Mouse (Mus musculus): ENCODE measurements around the gene Dnah9. TPM values are rescaled to one million over a fixed set of nuclear protein-coding genes. Genes with fewer than 3 reads are reported as not detected.

Gene Dnah9
- polyA plus RNA-seq, 1 experiment from 2014 or later = 0.59 TPM

DNA sequence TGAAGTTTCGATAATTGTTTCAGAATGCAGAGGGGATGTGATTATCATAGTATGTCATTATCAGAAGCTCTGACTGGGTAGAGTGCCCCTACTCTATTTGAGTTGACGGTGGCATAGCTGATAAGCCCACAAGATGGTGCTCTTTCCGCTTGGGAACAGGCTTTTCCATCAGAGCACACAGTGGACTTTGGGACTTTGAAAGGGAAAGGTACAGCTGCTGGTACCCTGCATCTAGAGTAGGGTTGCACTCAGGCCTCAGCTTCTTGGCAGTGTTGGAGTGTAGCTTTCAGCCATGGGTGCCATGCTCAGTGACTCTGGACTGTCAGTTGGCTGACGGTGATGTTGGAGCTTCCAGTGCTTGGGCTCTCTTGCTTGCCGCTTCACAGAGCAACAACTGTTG, 348.1 kb downstream of the Dnah9 start:
- WGBS = 76% methylated on average over 5 of the region's 5 CpGs
- peaks cover 30% of the 10 kb centered on the region for H3K36me3 ChIP-seq (ENCODE audit: control insufficient read depth, insufficient read depth, low read length)
- ATAC-seq (ENCODE audit: insufficient number of reproducible peaks, insufficient read depth, low FRiP score, low read depth) = peak; percentile 42; the same call in 1 of the 2 replicates

DNA sequence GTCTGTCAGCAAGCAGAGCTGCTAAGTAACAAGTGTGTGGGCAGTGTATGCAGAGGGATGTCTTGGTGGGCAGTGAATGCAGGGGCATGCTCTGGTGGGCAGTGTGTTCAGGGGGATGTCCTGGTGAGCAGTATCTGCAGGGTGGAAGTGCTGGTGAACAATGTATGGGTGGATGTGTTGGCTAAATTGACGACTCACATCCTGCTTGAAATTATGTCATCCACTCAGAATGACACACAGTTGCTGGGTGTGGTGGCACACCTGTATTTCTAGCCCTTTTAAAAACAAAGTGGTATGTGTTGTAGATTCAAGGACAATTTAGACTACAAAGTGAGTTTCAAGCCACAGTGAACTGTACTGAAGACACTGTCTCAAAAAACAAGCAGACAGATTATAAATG, 350.2 kb downstream of the Dnah9 start:
- Histone ChIP-seq H3K27ac (ENCODE audit: low read length) (no peak overlapping the region), H3K4me1 (ENCODE audit: control insufficient read depth, insufficient read depth, low read length) (no peaks in the 10 kb centered on the region), H3K36me3 (ENCODE audit: control insufficient read depth, insufficient read depth, low read length) (peaks cover 34% of the 10 kb centered on the region), H3K9me3 (ENCODE audit: control insufficient read depth, low read depth, low read length) (no peaks in the 10 kb centered on the region), H3K27me3 (ENCODE audit: control insufficient read depth, insufficient read depth, low read length) (no peaks in the 10 kb centered on the region), H3K4me2 (replicated peaks; ENCODE audit: low read depth, low read length) (no peak overlapping the region), H3K4me3 (ENCODE audit: low read depth, low read length) (no peak overlapping the region), H3K9ac (replicated peaks; ENCODE audit: low read depth, low read length) (no peak overlapping the region)
- WGBS = 73% methylated on average over 1 of the region's 1 CpGs
- no peak for ATAC-seq (ENCODE audit: insufficient number of reproducible peaks, insufficient read depth, low FRiP score, low read depth)

More for the DNA sequence above, 348.1 kb downstream of the Dnah9 start:
- no peak overlapping the region for H3K4me3 ChIP-seq (ENCODE audit: low read depth, low read length)
- no peaks in the 10 kb centered on the region for H3K4me1 ChIP-seq (ENCODE audit: control insufficient read depth, insufficient read depth, low read length)
- H3K27ac ChIP-seq (ENCODE audit: low read length) = no peak overlapping the region
- H3K9ac ChIP-seq (replicated peaks; ENCODE audit: low read depth, low read length) = no peak overlapping the region
- no peaks in the 10 kb centered on the region for H3K27me3 ChIP-seq (ENCODE audit: control insufficient read depth, insufficient read depth, low read length)
- no peak overlapping the region for H3K4me2 ChIP-seq (replicated peaks; ENCODE audit: low read depth, low read length)
- no peaks in the 10 kb centered on the region for H3K9me3 ChIP-seq (ENCODE audit: control insufficient read depth, low read depth, low read length)

DNA sequence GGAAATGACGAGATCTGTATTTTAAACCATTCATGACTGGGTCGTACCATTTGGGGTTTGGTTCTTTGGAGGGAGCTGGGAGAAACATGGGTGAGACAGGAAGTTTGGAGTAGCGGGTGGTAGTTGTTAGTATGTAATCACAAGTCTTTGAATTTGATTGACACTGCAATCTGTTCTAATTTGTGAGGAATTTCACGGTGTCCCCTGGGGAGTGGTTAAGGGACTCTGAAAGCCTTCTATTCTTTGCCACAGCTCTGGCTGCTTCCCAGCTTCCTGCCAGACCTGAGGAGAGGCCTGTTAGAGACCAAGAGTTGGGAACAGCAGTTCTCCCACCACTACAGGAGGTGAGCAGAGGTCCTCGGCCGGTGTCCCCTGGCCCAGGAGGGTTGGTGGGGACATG, 352.1 kb downstream of the Dnah9 start:
- no peak overlapping the region for H3K4me2 ChIP-seq (replicated peaks; ENCODE audit: low read depth, low read length)
- H3K27ac ChIP-seq (ENCODE audit: low read length) = no peak overlapping the region
- no peaks in the 10 kb centered on the region for H3K9me3 ChIP-seq (ENCODE audit: control insufficient read depth, low read depth, low read length)
- peaks cover 21% of the 10 kb centered on the region; the same call in 1 of the 2 replicates for H3K36me3 ChIP-seq (ENCODE audit: control insufficient read depth, insufficient read depth, low read length)
- no peaks in the 10 kb centered on the region for H3K27me3 ChIP-seq (ENCODE audit: control insufficient read depth, insufficient read depth, low read length)
- no peak overlapping the region for H3K4me3 ChIP-seq (ENCODE audit: low read depth, low read length)
- no peaks in the 10 kb centered on the region for H3K4me1 ChIP-seq (ENCODE audit: control insufficient read depth, insufficient read depth, low read length)
- no peak overlapping the region for H3K9ac ChIP-seq (replicated peaks; ENCODE audit: low read depth, low read length)
- WGBS = 75% methylated on average over 6 of the region's 6 CpGs
- ATAC-seq (ENCODE audit: insufficient number of reproducible peaks, insufficient read depth, low FRiP score, low read depth) = no peak

- Histone ChIP-seq H3K9ac (replicated peaks; ENCODE audit: low read depth, low read length) (no peak overlapping the region), H3K9me3 (ENCODE audit: control insufficient read depth, low read depth, low read length) (no peaks in the 10 kb centered on the region), H3K36me3 (ENCODE audit: control insufficient read depth, insufficient read depth, low read length) (peaks cover 21% of the 10 kb centered on the region; the same call in 1 of the 2 replicates), H3K27ac (ENCODE audit: low read length) (no peak overlapping the region), H3K27me3 (ENCODE audit: control insufficient read depth, insufficient read depth, low read length) (no peaks in the 10 kb centered on the region), H3K4me1 (ENCODE audit: control insufficient read depth, insufficient read depth, low read length) (no peaks in the 10 kb centered on the region), H3K4me3 (ENCODE audit: low read depth, low read length) (no peak overlapping the region), H3K4me2 (replicated peaks; ENCODE audit: low read depth, low read length) (no peak overlapping the region)
- no peak for ATAC-seq (ENCODE audit: insufficient number of reproducible peaks, insufficient read depth, low FRiP score, low read depth)
- WGBS = 89% methylated on average over 9 of the region's 9 CpGs
Observed at GRCm38 (mm10) chr11:65814381-65814780, 354.0 kb downstream of the Dnah9 start.

GRCm38 (mm10) chr11:65812088-65812487, 356.3 kb downstream of the Dnah9 start:
- WGBS = 38% methylated on average over 5 of the region's 5 CpGs
- Histone ChIP-seq H3K9me3 (ENCODE audit: control insufficient read depth, low read depth, low read length) (no peaks in the 10 kb centered on the region), H3K27ac (ENCODE audit: low read length) (no peak overlapping the region), H3K4me1 (ENCODE audit: control insufficient read depth, insufficient read depth, low read length) (no peaks in the 10 kb centered on the region; the same call in 1 of the 2 replicates), H3K4me3 (ENCODE audit: low read depth, low read length) (no peak overlapping the region), H3K9ac (replicated peaks; ENCODE audit: low read depth, low read length) (no peak overlapping the region), H3K4me2 (replicated peaks; ENCODE audit: low read depth, low read length) (no peak overlapping the region), H3K27me3 (ENCODE audit: control insufficient read depth, insufficient read depth, low read length) (no peaks in the 10 kb centered on the region), H3K36me3 (ENCODE audit: control insufficient read depth, insufficient read depth, low read length) (peaks cover 21% of the 10 kb centered on the region; the same call in 1 of the 2 replicates)
- ATAC-seq (ENCODE audit: insufficient number of reproducible peaks, insufficient read depth, low FRiP score, low read depth) = no peak

DNA sequence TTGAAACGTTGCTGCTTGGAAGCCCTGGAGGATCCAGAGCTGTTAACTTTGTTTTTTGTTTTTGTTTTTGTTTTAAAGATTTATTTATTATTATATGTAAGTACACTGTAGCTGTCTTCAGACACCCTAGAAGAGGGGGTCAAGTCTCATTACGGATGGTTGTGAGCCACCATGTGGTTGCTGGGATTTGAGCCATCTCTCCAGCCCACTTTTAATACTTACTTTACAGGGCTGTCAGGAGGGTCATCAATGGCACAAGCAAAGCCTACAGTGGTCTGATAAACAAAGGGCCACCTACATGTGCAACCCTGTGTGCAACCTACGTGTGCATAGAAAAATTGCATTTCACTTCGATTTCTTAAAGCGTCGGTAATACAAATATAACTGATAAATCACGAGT, 360.8 kb downstream of the Dnah9 start:
- WGBS = 42% methylated on average over 7 of the region's 7 CpGs
- Histone ChIP-seq H3K27ac (ENCODE audit: low read length) (no peak overlapping the region), H3K27me3 (ENCODE audit: control insufficient read depth, insufficient read depth, low read length) (no peaks in the 10 kb centered on the region)

GRCm38 (mm10) chr11:65806909-65807504, 361.3 kb downstream of the Dnah9 start, which contains the start of gene Zkscan6:
Gene Zkscan6, plus strand, starts transcription at chr11:65807175.
- ATAC-seq (ENCODE audit: insufficient number of reproducible peaks, insufficient read depth, low FRiP score, low read depth) = peak; percentile 96
- Histone ChIP-seq H3K9ac (replicated peaks; ENCODE audit: low read depth, low read length) (peak within 1 kb of the TSS; percentile 54), H3K4me3 (ENCODE audit: low read depth, low read length) (peak within 1 kb of the TSS; percentile 58), H3K27me3 (ENCODE audit: control insufficient read depth, insufficient read depth, low read length) (no peaks in the 10 kb centered on the region), H3K27ac (ENCODE audit: low read length) (peak within 1 kb of the TSS; percentile 35), H3K36me3 (ENCODE audit: control insufficient read depth, insufficient read depth, low read length) (no peaks in the 10 kb centered on the region), H3K4me2 (replicated peaks; ENCODE audit: low read depth, low read length) (peak within 1 kb of the TSS; percentile 75), H3K9me3 (ENCODE audit: control insufficient read depth, low read depth, low read length) (no peaks in the 10 kb centered on the region), H3K4me1 (ENCODE audit: control insufficient read depth, insufficient read depth, low read length) (no peaks in the 10 kb centered on the region; the same call in 1 of the 2 replicates)
- under 1% methylated on average over 58 of the region's 58 CpGs for WGBS

More for the DNA sequence above, 360.8 kb downstream of the Dnah9 start:
- no peaks in the 10 kb centered on the region; the same call in 1 of the 2 replicates for H3K4me1 ChIP-seq (ENCODE audit: control insufficient read depth, insufficient read depth, low read length)
- no peaks in the 10 kb centered on the region for H3K36me3 ChIP-seq (ENCODE audit: control insufficient read depth, insufficient read depth, low read length)
- no peak; the same call in 1 of the 2 replicates for ATAC-seq (ENCODE audit: insufficient number of reproducible peaks, insufficient read depth, low FRiP score, low read depth)
- H3K4me3 ChIP-seq (ENCODE audit: low read depth, low read length) = peak overlapping the region; percentile 58
- H3K9ac ChIP-seq (replicated peaks; ENCODE audit: low read depth, low read length) = peak overlapping the region; percentile 54
- no peaks in the 10 kb centered on the region for H3K9me3 ChIP-seq (ENCODE audit: control insufficient read depth, low read depth, low read length)
- peak overlapping the region; percentile 50 for H3K4me2 ChIP-seq (replicated peaks; ENCODE audit: low read depth, low read length)

DNA sequence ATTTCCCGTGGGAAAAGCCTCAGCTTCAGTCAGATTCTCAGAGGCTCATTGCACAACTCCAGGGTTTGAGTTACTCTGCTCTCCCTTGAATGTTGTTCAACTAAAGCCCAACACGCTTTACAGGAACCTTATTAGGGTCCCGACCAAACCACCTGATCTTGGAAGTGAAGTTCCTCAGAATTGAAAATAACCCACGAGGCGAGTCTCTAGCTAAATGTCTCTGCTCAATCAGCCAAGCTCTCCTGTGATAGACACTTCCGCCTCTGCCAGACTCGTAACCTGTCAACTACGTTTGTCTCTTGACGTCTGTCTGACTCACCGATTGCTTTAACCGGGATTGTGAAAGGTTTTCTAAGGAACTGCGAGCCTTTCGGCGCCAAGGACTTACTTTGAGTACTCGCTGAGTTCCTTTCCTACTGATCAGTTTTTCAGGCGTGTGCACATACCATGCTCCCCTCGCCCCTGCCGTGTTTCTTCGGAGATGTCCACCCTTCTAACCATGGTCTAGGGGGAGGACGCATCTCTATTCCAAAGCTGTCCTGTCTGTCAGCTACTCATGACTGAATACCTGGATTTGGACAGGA, 361.9 kb downstream of the Dnah9 start:
- Histone ChIP-seq H3K9ac (replicated peaks; ENCODE audit: low read depth, low read length) (no peak overlapping the region; the same call in 1 of the 2 replicates), H3K4me3 (ENCODE audit: low read depth, low read length) (peak overlapping the region; percentile 58), H3K4me2 (replicated peaks; ENCODE audit: low read depth, low read length) (peak overlapping the region; percentile 75), H3K27ac (ENCODE audit: low read length) (no peak overlapping the region; the same call in 1 of the 2 replicates), H3K4me1 (ENCODE audit: control insufficient read depth, insufficient read depth, low read length) (no peaks in the 10 kb centered on the region; the same call in 1 of the 2 replicates), H3K36me3 (ENCODE audit: control insufficient read depth, insufficient read depth, low read length) (no peaks in the 10 kb centered on the region), H3K27me3 (ENCODE audit: control insufficient read depth, insufficient read depth, low read length) (no peaks in the 10 kb centered on the region), H3K9me3 (ENCODE audit: control insufficient read depth, low read depth, low read length) (no peaks in the 10 kb centered on the region)
- ATAC-seq (ENCODE audit: insufficient number of reproducible peaks, insufficient read depth, low FRiP score, low read depth) = no peak; the same call in 1 of the 2 replicates
- 1% methylated on average over 20 of the region's 20 CpGs for WGBS
